Comparison of ENCODE assay signal across 18 mouse cellular contexts in the genomic region with DNA sequence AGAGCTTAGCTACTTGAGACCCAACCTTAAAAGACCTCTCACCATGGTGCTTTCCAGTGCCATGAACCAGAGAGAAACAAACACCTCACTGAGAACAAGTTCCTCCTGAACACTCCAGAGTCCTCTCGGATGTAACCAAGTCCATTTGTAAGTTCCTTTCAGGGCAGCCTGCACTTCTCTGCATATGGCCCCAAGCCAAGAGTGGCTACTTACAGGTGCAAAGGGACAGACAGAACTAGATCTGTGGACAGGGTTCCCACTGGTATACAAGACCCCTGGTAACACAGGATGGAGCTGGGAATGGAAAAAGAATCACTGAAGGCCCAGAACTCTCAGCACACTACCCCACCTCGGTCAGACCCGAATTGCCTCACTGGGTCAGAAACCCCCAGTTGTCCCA.
DNase-seq lines count a peak whose midpoint lies in the region; ATAC-seq lines count a peak whose summit lies in the region.
"Had no signal": no experiment of that assay in that cellular context is flagged by ENCODE, and none has a peak within 500 bp of the region (broad histone marks: within the 10 kb centered on the region; RNA-seq: fewer than 3 reads in every experiment).

No protein-coding gene starts in this region.

- ATAC-seq in forebrain, embryonic 16.5 days, result no peak
- no peak for ATAC-seq in neural tube, embryonic 11.5 days (ENCODE audit: insufficient read depth, low FRiP score, low TSS enrichment)
- ATAC-seq: CD4-positive, CD25-positive, alpha-beta regulatory T cell, adult 4 months had no signal

- H3K27me3 ChIP-seq in forebrain, embryonic 10.5 days (ENCODE audit: poor library complexity, severe bottlenecking), result no peaks in the 10 kb centered on the region
- no peaks in the 10 kb centered on the region for H3K27me3 ChIP-seq in forebrain, embryonic 16.5 days (replicated peaks; ENCODE audit: control insufficient read depth, insufficient read depth, low read length)
- H3K27me3 ChIP-seq in neural tube, embryonic 11.5 days (ENCODE audit: control insufficient read depth, insufficient read depth, low read length), result no peaks in the 10 kb centered on the region
- H3K27me3 ChIP-seq: embryonic facial prominence, embryonic 15.5 days; hindbrain, embryonic 15.5 days had no signal

- H3K9ac ChIP-seq in forebrain, embryonic 16.5 days (replicated peaks; ENCODE audit: low read depth, low read length), result no peak overlapping the region
- no peak overlapping the region for H3K9ac ChIP-seq in neural tube, embryonic 11.5 days (ENCODE audit: low read length)
- H3K9ac ChIP-seq: embryonic facial prominence, embryonic 15.5 days; hindbrain, embryonic 15.5 days had no signal

- no peak overlapping the region for H3K4me3 ChIP-seq in forebrain, embryonic 10.5 days
- no peak overlapping the region for H3K4me3 ChIP-seq in forebrain, embryonic 16.5 days (replicated peaks; ENCODE audit: low read length)
- H3K4me3 ChIP-seq in neural tube, embryonic 11.5 days (ENCODE audit: low read depth, low read length), result no peak overlapping the region
- H3K4me3 ChIP-seq: embryonic facial prominence, embryonic 15.5 days; hindbrain, embryonic 15.5 days had no signal

- 77% methylated on average over 3 of the region's 3 CpGs for WGBS in forebrain, embryonic 10.5 days
- 73% methylated on average over 3 of the region's 3 CpGs for WGBS in forebrain, embryonic 16.5 days
- WGBS in neural tube, embryonic 11.5 days, result 79% methylated on average over 3 of the region's 3 CpGs

- peaks cover 46% of the 10 kb centered on the region for H3K4me1 ChIP-seq in forebrain, embryonic 10.5 days
- H3K4me1 ChIP-seq in forebrain, embryonic 16.5 days (replicated peaks; ENCODE audit: control insufficient read depth, insufficient read depth, low read length), result peaks cover 21% of the 10 kb centered on the region
- peaks cover 37% of the 10 kb centered on the region for H3K4me1 ChIP-seq in neural tube, embryonic 11.5 days (ENCODE audit: control insufficient read depth, insufficient read depth, low read length)

- peak; percentile 14 for DNase-seq in forebrain, embryonic 10.5 days (ENCODE audit: extremely low spot score, low spot score)
- peak; percentile 38 for DNase-seq in kidney, adult 11 months
- no peak for DNase-seq in kidney, postnatal 10 days
- peak; percentile 39 for DNase-seq in lung, postnatal 36 days
- no peak for DNase-seq in lung, postnatal 14 days
- DNase-seq in neural tube, embryonic 11.5 days (ENCODE audit: low spot score), result no peak
- no peak for DNase-seq in right cerebral cortex, postnatal 10 days (ENCODE audit: low spot score in 2 of 2)
- DNase-seq: adrenal gland, postnatal 36 days; cerebellum, adult 8-10 months; gastrocnemius, postnatal 14 days; heart, postnatal 10 days; layer of hippocampus, adult 9-11 months; thymus, postnatal 36 days had no signal

- H3K4me2 ChIP-seq in forebrain, embryonic 16.5 days (ENCODE audit: low read length), result no peak overlapping the region
- no peak overlapping the region for H3K4me2 ChIP-seq in neural tube, embryonic 11.5 days (ENCODE audit: low read depth)
- H3K4me2 ChIP-seq: embryonic facial prominence, embryonic 15.5 days; hindbrain, embryonic 15.5 days had no signal

- peak overlapping the region; percentile 90 for H3K27ac ChIP-seq in forebrain, embryonic 10.5 days
- no peak overlapping the region for H3K27ac ChIP-seq in forebrain, embryonic 16.5 days (ENCODE audit: low read length)
- H3K27ac ChIP-seq in neural tube, embryonic 11.5 days (ENCODE audit: low read depth, low read length), result peak overlapping the region; percentile 77
- H3K27ac ChIP-seq: hindbrain, embryonic 15.5 days had no signal

- peaks cover 10% of the 10 kb centered on the region; the same call in 1 of the 2 replicates for H3K9me3 ChIP-seq in forebrain, embryonic 10.5 days
- no peaks in the 10 kb centered on the region for H3K9me3 ChIP-seq in forebrain, embryonic 16.5 days (ENCODE audit: control insufficient read depth, low read length)
- no peaks in the 10 kb centered on the region for H3K9me3 ChIP-seq in neural tube, embryonic 11.5 days (ENCODE audit: control insufficient read depth, low read length)
- H3K9me3 ChIP-seq: embryonic facial prominence, embryonic 15.5 days; G1E; hindbrain, embryonic 15.5 days had no signal

- no peaks in the 10 kb centered on the region for H3K36me3 ChIP-seq in forebrain, embryonic 10.5 days (replicated peaks)
- H3K36me3 ChIP-seq in forebrain, embryonic 16.5 days (ENCODE audit: control insufficient read depth, insufficient read depth), result no peaks in the 10 kb centered on the region
- no peaks in the 10 kb centered on the region for H3K36me3 ChIP-seq in neural tube, embryonic 11.5 days (ENCODE audit: control insufficient read depth, insufficient read depth, low read length)
- H3K36me3 ChIP-seq: embryonic facial prominence, embryonic 15.5 days; G1E; hindbrain, embryonic 15.5 days had no signal

Comparison
In these comparisons a context has a peak if more than half of its experiments do, and no peak if none do; other contexts are left out.
1. DNase-seq: peak in forebrain, embryonic 10.5 days (single experiment), kidney, adult 11 months (single experiment) and lung, postnatal 36 days (single experiment); none in kidney, postnatal 10 days (single experiment), lung, postnatal 14 days (single experiment), neural tube, embryonic 11.5 days (single experiment) and right cerebral cortex, postnatal 10 days (0 of 2).